Comparison of ENCODE assay signal across 10 mouse cellular contexts in the genomic region with DNA sequence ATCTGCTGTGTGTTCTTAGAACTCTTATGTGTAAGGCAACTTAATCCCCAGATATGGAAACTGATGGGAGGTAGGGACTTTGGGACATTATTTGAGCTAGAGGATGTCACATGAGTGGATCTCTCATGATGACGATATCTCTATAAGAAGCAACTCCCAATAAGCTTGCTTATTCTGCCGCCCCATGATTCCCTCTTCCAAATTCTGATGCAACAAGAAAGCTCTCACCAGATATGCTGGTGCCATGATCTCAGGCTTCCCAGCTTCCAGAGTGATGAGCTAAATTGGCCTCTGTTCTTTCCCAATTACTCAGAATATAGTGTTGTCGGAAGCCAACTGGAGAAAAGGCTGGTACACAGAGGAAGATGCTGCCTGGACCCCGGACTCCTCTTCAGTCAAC. TPM values are rescaled to one million over a fixed set of nuclear protein-coding genes. Genes with fewer than 3 reads are reported as not detected.
A peak's percentile ranks its signal among the peaks of the same experiment; 100 is the strongest.
DNase-seq lines count a peak whose midpoint lies in the region; ATAC-seq and TF ChIP-seq lines count a peak whose summit lies in the region.
"Had no signal": no experiment of that assay in that cellular context is flagged by ENCODE, and none has a peak within 500 bp of the region (broad histone marks: within the 10 kb centered on the region; RNA-seq: fewer than 3 reads in every experiment).

No protein-coding gene starts in this region.

- peaks cover 50% of the 10 kb centered on the region for H3K27me3 ChIP-seq in hindbrain, embryonic 13.5 days
- 0 out of 2 replicates have a peak, but pooled peaks cover 3% of the 10 kb centered on the region for H3K27me3 ChIP-seq in hindbrain, embryonic 11.5 days (ENCODE audit: control insufficient read depth, insufficient read depth, low read length)
- no peaks in the 10 kb centered on the region for H3K27me3 ChIP-seq in heart, embryonic 14.5 days (ENCODE audit: control insufficient read depth, insufficient read depth, low read length)
- H3K27me3 ChIP-seq in midbrain, embryonic 11.5 days (ENCODE audit: control insufficient read depth, insufficient read depth, low read length), result peaks cover 2% of the 10 kb centered on the region

- H3K4me2 ChIP-seq in hindbrain, embryonic 13.5 days, result peak overlapping the region; percentile 17
- H3K4me2 ChIP-seq in hindbrain, embryonic 11.5 days (replicated peaks; ENCODE audit: low read depth, low read length), result no peak overlapping the region
- peak overlapping the region; percentile 70 for H3K4me2 ChIP-seq in heart, embryonic 14.5 days (ENCODE audit: low read length)
- H3K4me2 ChIP-seq in midbrain, embryonic 11.5 days, result no peak overlapping the region; the same call in 1 of the 2 replicates

- no peak overlapping the region for H3K4me3 ChIP-seq in hindbrain, embryonic 13.5 days
- H3K4me3 ChIP-seq in hindbrain, embryonic 11.5 days (ENCODE audit: low read depth, low read length), result no peak overlapping the region
- H3K4me3 ChIP-seq in cortical plate, adult 2 months (ENCODE audit: insufficient read depth, low read length), result peak overlapping the region; percentile 37
- H3K4me3 ChIP-seq in heart, embryonic 14.5 days (ENCODE audit: control insufficient read depth in 1 of 2, insufficient read depth in 1 of 2, low read depth in 1 of 2, low read length in 2 of 2), result no peak overlapping the region
- H3K4me3 ChIP-seq in midbrain, embryonic 11.5 days (ENCODE audit: low read depth, low read length), result peak overlapping the region; percentile 45; the same call in 1 of the 2 replicates

- H3K9me3 ChIP-seq in hindbrain, embryonic 13.5 days, result no peaks in the 10 kb centered on the region
- H3K9me3 ChIP-seq in hindbrain, embryonic 11.5 days (ENCODE audit: control insufficient read depth, low read length), result no peaks in the 10 kb centered on the region
- H3K9me3 ChIP-seq in heart, embryonic 14.5 days (ENCODE audit: control insufficient read depth, low read length), result no peaks in the 10 kb centered on the region
- H3K9me3 ChIP-seq in midbrain, embryonic 11.5 days (ENCODE audit: control insufficient read depth, low read length), result no peaks in the 10 kb centered on the region

- DNase-seq in hindbrain, embryonic 11.5 days (ENCODE audit: low spot score), result no peak
- peak; percentile 82 for DNase-seq in midbrain, embryonic 11.5 days (ENCODE audit: low spot score, missing footprints)
- DNase-seq in adrenal gland, adult 2 months, result no peak
- no peak for DNase-seq in cerebellum, adult 11 months
- no peak for DNase-seq in thymus, postnatal 4 days

- no peak for TF ChIP-seq CTCF in cortical plate, adult 2 months (IDR thresholded peaks at IDR 0.05; ENCODE audit: extremely low read depth, insufficient read depth, low read length)

- no peak for ATAC-seq in hindbrain, embryonic 13.5 days (ENCODE audit: low FRiP score)
- ATAC-seq in hindbrain, embryonic 11.5 days (ENCODE audit: low FRiP score), result no peak
- no peak for ATAC-seq in heart, embryonic 14.5 days (ENCODE audit: insufficient number of reproducible peaks, insufficient read depth, low FRiP score, low read depth)
- no peak for ATAC-seq in midbrain, embryonic 11.5 days (ENCODE audit: low FRiP score)

- H3K9ac ChIP-seq in hindbrain, embryonic 13.5 days, result no peak overlapping the region; the same call in 1 of the 2 replicates
- H3K9ac ChIP-seq in hindbrain, embryonic 11.5 days (ENCODE audit: low read depth, low read length), result no peak overlapping the region
- no peak overlapping the region for H3K9ac ChIP-seq in heart, embryonic 14.5 days (ENCODE audit: low read length)
- H3K9ac ChIP-seq in midbrain, embryonic 11.5 days (ENCODE audit: low read length), result no peak overlapping the region

- peak; percentile 38; the same call in 1 of the 2 replicates for TF ChIP-seq POLR2A in cortical plate, adult 2 months (IDR thresholded peaks at IDR 0.05; ENCODE audit: extremely low read depth, insufficient read depth, low read length)

- H3K27ac ChIP-seq in hindbrain, embryonic 13.5 days, result no peak overlapping the region
- H3K27ac ChIP-seq in hindbrain, embryonic 11.5 days (ENCODE audit: low read depth, low read length), result no peak overlapping the region
- H3K27ac ChIP-seq in cortical plate, adult 2 months (ENCODE audit: insufficient read depth, low read length), result peak overlapping the region; percentile 38; the same call in 1 of the 2 replicates
- peak overlapping the region in 1 of 2 experiments; percentile 78; a peak in 2 of 4 replicates for H3K27ac ChIP-seq in heart, embryonic 14.5 days (replicated peaks in 1 of 2; ENCODE audit: control insufficient read depth in 1 of 2, insufficient read depth in 1 of 2, low read depth in 2 of 2, low read length in 2 of 2)
- H3K27ac ChIP-seq in midbrain, embryonic 11.5 days (ENCODE audit: low read depth, low read length), result no peak overlapping the region

- H3K4me1 ChIP-seq in hindbrain, embryonic 13.5 days (replicated peaks), result peaks cover 13% of the 10 kb centered on the region
- H3K4me1 ChIP-seq in hindbrain, embryonic 11.5 days (replicated peaks; ENCODE audit: control insufficient read depth, insufficient read depth, low read length), result no peaks in the 10 kb centered on the region
- no peaks in the 10 kb centered on the region for H3K4me1 ChIP-seq in cortical plate, adult 2 months (ENCODE audit: control insufficient read depth, insufficient read depth, low read length)
- H3K4me1 ChIP-seq in heart, embryonic 14.5 days (ENCODE audit: control insufficient read depth in 2 of 2, insufficient read depth in 2 of 2, low read length in 2 of 2), result peaks cover 5 to 17% of the 10 kb centered on the region in 2 experiments
- H3K4me1 ChIP-seq in midbrain, embryonic 11.5 days (ENCODE audit: control insufficient read depth, insufficient read depth, low read length), result peaks cover 6% of the 10 kb centered on the region

- WGBS in hindbrain, embryonic 13.5 days, result 71% methylated on average over 4 of the region's 4 CpGs
- 65% methylated on average over 4 of the region's 4 CpGs for WGBS in hindbrain, embryonic 11.5 days
- 42% methylated on average over 4 of the region's 4 CpGs for WGBS in heart, embryonic 14.5 days
- 61% methylated on average over 4 of the region's 4 CpGs for WGBS in midbrain, embryonic 11.5 days

- H3K36me3 ChIP-seq in hindbrain, embryonic 13.5 days, result peaks cover 27% of the 10 kb centered on the region
- no peaks in the 10 kb centered on the region for H3K36me3 ChIP-seq in hindbrain, embryonic 11.5 days (ENCODE audit: control insufficient read depth, insufficient read depth, low read length)
- H3K36me3 ChIP-seq in heart, embryonic 14.5 days (ENCODE audit: control insufficient read depth, insufficient read depth, low read length), result peaks cover 30% of the 10 kb centered on the region
- peaks cover 5% of the 10 kb centered on the region; the same call in 1 of the 2 replicates for H3K36me3 ChIP-seq in midbrain, embryonic 11.5 days (ENCODE audit: control insufficient read depth, insufficient read depth, low read length)

RNA-seq across cellular contexts. Expression of a gene that starts 8.3 kb away (rescaled TPM):
- polyA plus RNA-seq in hindbrain, embryonic 13.5 days (2015; fragmentation: Nextera tagmentation; extraction: Ambion mirVana), result 0.26 and 0.35 TPM in 2 replicates
- polyA plus RNA-seq in hindbrain, embryonic 11.5 days (2014; fragmentation: Nextera tagmentation; extraction: Ambion mirVana), result 0.19 and 0.29 TPM in 2 replicates
- polyA plus RNA-seq in cortical plate, adult 2 months (2012; rRNA removed), result 0.50 and 0.83 TPM in 2 replicates
- 0.43 and 0.47 TPM in 2 replicates for polyA plus RNA-seq in heart, embryonic 14.5 days (2014; fragmentation: Nextera tagmentation; extraction: Ambion mirVana)
- polyA plus RNA-seq in midbrain, embryonic 11.5 days (2014; fragmentation: Nextera tagmentation; extraction: Ambion mirVana), result 0.17 and 0.33 TPM in 2 replicates
- total RNA-seq in adrenal gland, adult 2 months (2021), result not detected
- polyA plus RNA-seq in adrenal gland, adult 2 months (2012; rRNA removed), result 1.3 and 1.6 TPM in 2 replicates
- total RNA-seq: ES-E14; gastrocnemius, adult 8-10 months had no signal

RNA-seq across cellular contexts. Expression of a gene that starts 10.5 kb away (rescaled TPM):
- polyA plus RNA-seq in hindbrain, embryonic 13.5 days (2015; fragmentation: Nextera tagmentation; extraction: Ambion mirVana), result 0.13 and 0.25 TPM in 2 replicates
- 0.21 TPM in 1 of 2 replicates, not detected in the other for polyA plus RNA-seq in hindbrain, embryonic 11.5 days (2014; fragmentation: Nextera tagmentation; extraction: Ambion mirVana)
- 2.1 and 2.3 TPM in 2 replicates for polyA plus RNA-seq in cortical plate, adult 2 months (2012; rRNA removed)
- 0.28 and 1.2 TPM in 2 replicates for polyA plus RNA-seq in heart, embryonic 14.5 days (2014; fragmentation: Nextera tagmentation; extraction: Ambion mirVana)
- 0.11 TPM in 1 of 2 replicates, not detected in the other for polyA plus RNA-seq in midbrain, embryonic 11.5 days (2014; fragmentation: Nextera tagmentation; extraction: Ambion mirVana)
- total RNA-seq in adrenal gland, adult 2 months (2021), result under 1 TPM; 0.59 to 0.78 TPM
- 2.3 and 3.0 TPM in 2 replicates for polyA plus RNA-seq in adrenal gland, adult 2 months (2012; rRNA removed)
- total RNA-seq: ES-E14 had no signal

RNA-seq across cellular contexts. Expression of a gene that starts 13.8 kb away (rescaled TPM):
- 0.71 and 1.3 TPM in 2 replicates for polyA plus RNA-seq in hindbrain, embryonic 13.5 days (2015; fragmentation: Nextera tagmentation; extraction: Ambion mirVana)
- 0.06 and 0.40 TPM in 2 replicates for polyA plus RNA-seq in hindbrain, embryonic 11.5 days (2014; fragmentation: Nextera tagmentation; extraction: Ambion mirVana)
- 8.7 and 11.6 TPM in 2 replicates for polyA plus RNA-seq in cortical plate, adult 2 months (2012; rRNA removed)
- polyA plus RNA-seq in heart, embryonic 14.5 days (2014; fragmentation: Nextera tagmentation; extraction: Ambion mirVana), result 0.09 and 0.15 TPM in 2 replicates
- polyA plus RNA-seq in midbrain, embryonic 11.5 days (2014; fragmentation: Nextera tagmentation; extraction: Ambion mirVana), result 0.15 and 0.74 TPM in 2 replicates
- 1 to 10 TPM in 1 of 2 experiments, under 1 TPM in 1; 0.79 to 1.0 TPM for total RNA-seq in adrenal gland, adult 2 months (2021)
- 1.4 and 2.5 TPM in 2 replicates for polyA plus RNA-seq in adrenal gland, adult 2 months (2012; rRNA removed)

RNA-seq across cellular contexts. Expression of a gene that starts 16.8 kb away (rescaled TPM):
- polyA plus RNA-seq in hindbrain, embryonic 13.5 days (2015; fragmentation: Nextera tagmentation; extraction: Ambion mirVana), result 7.4 and 9.4 TPM in 2 replicates
- polyA plus RNA-seq in hindbrain, embryonic 11.5 days (2014; fragmentation: Nextera tagmentation; extraction: Ambion mirVana), result 5.6 and 7.4 TPM in 2 replicates
- 48.3 and 57.6 TPM in 2 replicates for polyA plus RNA-seq in cortical plate, adult 2 months (2012; rRNA removed)
- polyA plus RNA-seq in heart, embryonic 14.5 days (2014; fragmentation: Nextera tagmentation; extraction: Ambion mirVana), result 16.0 and 17.8 TPM in 2 replicates
- polyA plus RNA-seq in midbrain, embryonic 11.5 days (2014; fragmentation: Nextera tagmentation; extraction: Ambion mirVana), result 6.0 and 7.3 TPM in 2 replicates
- total RNA-seq in adrenal gland, adult 2 months (2021), result 10 to 100 TPM; 55.0 to 75.9 TPM
- polyA plus RNA-seq in adrenal gland, adult 2 months (2012; rRNA removed), result 41.3 and 76.1 TPM in 2 replicates

RNA-seq across cellular contexts. Expression of a gene that starts 23.6 kb away (rescaled TPM):
- 217 and 227 TPM in 2 replicates for polyA plus RNA-seq in hindbrain, embryonic 13.5 days (2015; fragmentation: Nextera tagmentation; extraction: Ambion mirVana)
- polyA plus RNA-seq in hindbrain, embryonic 11.5 days (2014; fragmentation: Nextera tagmentation; extraction: Ambion mirVana), result 85.1 and 98.1 TPM in 2 replicates
- 1,153 and 1,156 TPM in 2 replicates for polyA plus RNA-seq in cortical plate, adult 2 months (2012; rRNA removed)
- polyA plus RNA-seq in heart, embryonic 14.5 days (2014; fragmentation: Nextera tagmentation; extraction: Ambion mirVana), result 81.5 and 93.9 TPM in 2 replicates
- polyA plus RNA-seq in midbrain, embryonic 11.5 days (2014; fragmentation: Nextera tagmentation; extraction: Ambion mirVana), result 72.4 and 73.5 TPM in 2 replicates
- total RNA-seq in adrenal gland, adult 2 months (2021), result 100 to 1,000 TPM; 104 to 130 TPM
- 425 and 479 TPM in 2 replicates for polyA plus RNA-seq in adrenal gland, adult 2 months (2012; rRNA removed)

Comparison
In these comparisons a context has a peak if more than half of its experiments do, and no peak if none do; other contexts are left out.
1. H3K4me2 ChIP-seq: peak in hindbrain, embryonic 13.5 days (single experiment) and heart, embryonic 14.5 days (single experiment); none in hindbrain, embryonic 11.5 days (single experiment) and midbrain, embryonic 11.5 days (single experiment).
2. H3K4me3 ChIP-seq: peak in cortical plate, adult 2 months (single experiment) and midbrain, embryonic 11.5 days (single experiment); none in hindbrain, embryonic 13.5 days (single experiment), hindbrain, embryonic 11.5 days (single experiment) and heart, embryonic 14.5 days (0 of 2).